Mouse (Mus musculus) cortical plate, adult 2 months (tissue): ENCODE measurements at regions not wholly inside any gene's neighbourhood (a gene's known extent, or its start where the extent isn't known, plus 50 kb on each side); places are given as distances from the start of the nearest gene placed in this dataset.

Source experiments
- H3K27ac ChIP-seq: fragments of 200-500 bp; 2 replicates; pipeline ENCODE4 v1.5.1; 2012; ENCODE audit warnings: low read length, control low read depth, inconsistent platforms; ENCODE audit not compliant: insufficient read depth
- H3K4me1 ChIP-seq: fragments of 200-500 bp; 2 replicates; pipeline ENCODE4 v1.6.1; 2011; ENCODE audit warnings: low read length; ENCODE audit not compliant: control insufficient read depth, insufficient read depth
- H3K4me3 ChIP-seq: fragments of 200-500 bp; 2 replicates; pipeline ENCODE4 v1.5.1; 2011; ENCODE audit warnings: mild to moderate bottlenecking, low read length, control low read depth; ENCODE audit not compliant: insufficient read depth
- CTCF ChIP-seq: fragments of 200-500 bp; IDR thresholded peaks from 2 replicates; pipeline ENCODE4 v1.5.1; 2011; ENCODE audit warnings: mild to moderate bottlenecking, control low read depth, low read length; ENCODE audit not compliant: insufficient read depth; ENCODE audit errors: extremely low read depth
- POLR2A ChIP-seq: fragments of 200-500 bp; IDR thresholded peaks from 2 replicates; pipeline ENCODE4 v1.6.1; 2011; ENCODE audit warnings: mild to moderate bottlenecking, low read length, control low read depth; ENCODE audit not compliant: insufficient read depth; ENCODE audit errors: extremely low read depth

DNA sequence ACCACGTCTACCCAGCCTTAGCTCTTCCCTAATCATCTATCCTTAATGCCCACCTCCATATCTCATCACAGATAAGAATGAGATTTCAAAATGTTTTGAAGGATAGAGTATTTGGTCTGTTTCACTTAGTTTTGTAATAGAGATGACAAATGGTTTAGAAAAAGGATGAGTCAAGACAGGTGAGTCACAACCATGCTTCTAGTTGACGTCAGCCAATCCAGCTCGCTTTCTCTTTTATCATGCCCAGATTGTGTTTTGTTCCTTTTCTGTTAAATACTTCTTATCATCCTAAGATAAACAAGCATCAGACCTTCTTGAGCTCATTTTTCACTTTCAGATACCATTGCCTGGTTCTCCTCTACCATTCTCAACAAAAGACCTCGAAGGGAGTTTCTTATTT, 125.4 kb upstream of the Fndc3a start:
- no peak overlapping the region for H3K4me3 ChIP-seq
- no peaks in the 10 kb centered on the region for H3K4me1 ChIP-seq
- no peak overlapping the region for H3K27ac ChIP-seq
- TF ChIP-seq POLR2A (no peak), CTCF (no peak)

GRCm38 (mm10) chr14:72829261-72829660, 119.5 kb upstream of the Fndc3a start:
- Histone ChIP-seq H3K4me1 (no peaks in the 10 kb centered on the region), H3K27ac (no peak overlapping the region), H3K4me3 (no peak overlapping the region)
- TF ChIP-seq CTCF (no peak), POLR2A (no peak)

- Histone ChIP-seq H3K27ac (no peak overlapping the region), H3K4me3 (no peak overlapping the region), H3K4me1 (peaks cover 1% of the 10 kb centered on the region)
- TF ChIP-seq CTCF (no peak), POLR2A (no peak)
These were observed 115.7 kb upstream of the Fndc3a start for GRCm38 (mm10) chr14:72825549-72825948.

- no peak overlapping the region for H3K4me3 ChIP-seq
- TF ChIP-seq CTCF (no peak), POLR2A (no peak)
These were observed 112.4 kb upstream of the Fndc3a start for GRCm38 (mm10) chr14:72822231-72822615.

DNA sequence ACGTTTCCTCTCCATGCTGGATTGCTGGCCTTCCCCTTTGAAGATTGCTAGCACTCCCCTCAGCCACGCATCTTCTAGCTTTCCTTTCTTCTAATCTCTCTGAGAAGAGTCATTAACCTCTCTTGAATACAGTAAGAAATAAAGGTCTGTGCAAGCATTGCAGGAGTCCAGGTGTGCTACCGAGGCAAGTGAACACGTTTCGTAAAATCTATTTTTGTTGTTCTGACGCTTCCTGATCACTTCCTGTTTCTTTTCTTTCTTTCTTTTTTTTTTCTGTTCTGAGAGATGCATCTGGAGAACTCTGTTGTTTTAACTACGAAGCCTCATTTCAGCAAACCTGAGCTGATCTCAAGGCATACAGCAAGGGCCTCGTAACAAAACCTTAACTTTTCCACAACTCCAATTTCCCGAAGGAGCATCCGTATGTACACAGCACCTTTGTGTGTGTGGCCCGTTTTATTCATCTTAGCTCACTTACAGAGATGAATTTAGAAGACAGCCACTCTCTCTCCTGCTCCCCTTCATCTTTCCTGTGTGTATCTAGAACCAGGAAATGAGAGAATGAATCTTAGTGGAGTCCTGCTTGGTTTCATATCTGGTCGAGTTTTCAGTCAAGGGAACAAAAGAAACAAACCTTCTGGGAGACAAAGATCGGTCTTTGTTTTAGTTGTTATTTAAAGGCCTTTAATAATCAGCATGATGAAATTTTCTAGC, 111.9 kb upstream of the Fndc3a start:
- Histone ChIP-seq H3K27ac (no peak overlapping the region), H3K4me3 (no peak overlapping the region), H3K4me1 (peaks cover 4% of the 10 kb centered on the region)
- TF ChIP-seq POLR2A: no peak
- TF ChIP-seq CTCF: no peak

More at GRCm38 (mm10) chr14:72822231-72822615, 112.4 kb upstream of the Fndc3a start:
- Histone ChIP-seq H3K27ac (no peak overlapping the region), H3K4me1 (peaks cover 4% of the 10 kb centered on the region)

DNA sequence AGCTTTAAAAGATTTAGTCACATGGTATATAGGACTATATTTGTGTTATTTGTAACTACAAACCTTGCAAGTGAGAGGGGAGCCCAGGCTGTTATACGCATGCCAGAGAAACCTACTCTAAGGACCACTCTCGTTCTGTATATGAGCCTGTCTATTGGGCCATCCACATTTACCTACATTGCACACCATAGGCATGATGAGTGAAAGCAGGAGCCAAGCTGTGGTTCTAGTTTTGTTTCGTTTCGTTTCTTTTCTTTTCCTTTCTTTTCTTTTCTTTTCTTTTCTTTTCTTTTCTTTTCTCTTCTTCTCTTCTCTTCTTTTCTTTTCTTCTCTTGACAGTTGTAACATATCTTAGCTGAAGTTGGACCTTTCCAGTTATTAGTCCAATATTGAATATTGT, 109.2 kb upstream of the Fndc3a start:
- Histone ChIP-seq H3K27ac (no peak overlapping the region), H3K4me1 (peaks cover 4% of the 10 kb centered on the region), H3K4me3 (no peak overlapping the region)
- no peak for TF ChIP-seq POLR2A
- no peak for TF ChIP-seq CTCF

DNA sequence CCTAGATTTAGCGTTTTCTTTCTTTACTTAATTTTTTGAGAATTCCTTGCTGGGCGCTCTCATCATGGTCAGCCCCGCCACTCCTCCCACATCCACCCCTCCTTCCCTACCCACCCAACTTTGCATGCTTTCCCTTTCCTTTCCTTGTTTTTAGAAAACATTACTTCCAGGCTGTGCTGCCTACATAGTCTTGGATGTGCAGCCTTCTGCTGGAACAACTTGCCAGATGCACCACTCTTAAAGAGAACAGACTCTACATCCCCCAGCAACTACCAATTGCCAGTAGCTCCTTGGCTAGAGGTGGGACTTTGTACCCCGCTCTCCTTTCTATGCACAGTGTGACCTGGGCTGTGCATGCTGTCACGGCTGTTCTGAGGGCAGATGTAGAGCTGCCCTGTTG, 108.0 kb upstream of the Fndc3a start:
- Histone ChIP-seq H3K4me3 (0 out of 2 replicates have a peak overlapping the region, but pooled peaks have one; percentile 33), H3K4me1 (peaks cover 4% of the 10 kb centered on the region), H3K27ac (no peak overlapping the region)
- TF ChIP-seq POLR2A (no peak), CTCF (no peak)

DNA sequence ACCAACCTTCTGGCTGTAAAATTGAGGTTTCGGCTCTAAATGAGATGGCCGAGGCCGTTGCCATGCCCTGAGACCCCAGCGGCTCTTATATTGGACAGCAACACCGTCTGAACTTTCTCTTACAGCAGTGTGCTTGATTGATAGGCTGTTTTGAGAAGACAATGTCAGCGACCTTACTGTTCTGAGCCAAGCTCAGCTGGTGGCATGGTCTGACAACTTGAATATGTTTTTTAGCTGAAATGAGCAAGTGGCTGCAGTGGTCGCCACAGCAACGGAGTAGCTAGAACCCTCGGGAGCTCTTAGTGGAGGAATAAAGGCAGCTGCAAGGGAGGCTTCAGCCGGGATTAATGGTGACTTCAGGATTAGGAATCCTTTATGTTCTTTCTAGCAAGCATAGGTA, 107.0 kb upstream of the Fndc3a start:
- no peak for TF ChIP-seq POLR2A
- TF ChIP-seq CTCF: no peak
- Histone ChIP-seq H3K4me3 (no peak overlapping the region), H3K27ac (no peak overlapping the region), H3K4me1 (peaks cover 3% of the 10 kb centered on the region)

DNA sequence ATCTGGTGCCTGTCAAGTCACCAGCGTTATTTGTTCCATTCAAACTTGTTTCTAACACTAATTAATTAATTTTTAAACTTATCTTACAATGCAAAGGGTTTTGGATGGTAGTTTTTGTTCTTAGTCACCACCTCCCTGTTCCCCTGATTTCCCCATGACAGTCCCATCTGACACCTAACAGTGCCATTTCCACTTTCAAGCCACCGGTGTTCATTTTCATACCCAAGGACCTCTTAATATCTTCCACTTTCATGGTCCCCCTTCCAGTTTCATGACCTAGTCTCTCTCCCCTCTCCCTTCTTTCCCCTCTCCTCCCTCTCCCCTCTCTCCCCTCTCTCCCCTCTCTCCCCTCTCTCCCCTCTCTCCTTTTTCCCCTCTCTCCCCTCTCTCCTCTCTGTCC, 99.3 kb upstream of the Fndc3a start:
- no peaks in the 10 kb centered on the region for H3K4me1 ChIP-seq
- no peak overlapping the region for H3K4me3 ChIP-seq
- TF ChIP-seq POLR2A (no peak), CTCF (no peak)
- no peak overlapping the region for H3K27ac ChIP-seq

- H3K4me1 ChIP-seq: no peaks in the 10 kb centered on the region
- no peak for TF ChIP-seq POLR2A
- no peak for TF ChIP-seq CTCF
- no peak overlapping the region for H3K4me3 ChIP-seq
- H3K27ac ChIP-seq: no peak overlapping the region
These were observed 98.1 kb upstream of the Fndc3a start for GRCm38 (mm10) chr14:72807947-72808346.

GRCm38 (mm10) chr14:72807286-72807685, 97.5 kb upstream of the Fndc3a start:
- Histone ChIP-seq H3K27ac (no peak overlapping the region), H3K4me1 (no peaks in the 10 kb centered on the region), H3K4me3 (no peak overlapping the region)
- TF ChIP-seq CTCF: no peak
- no peak for TF ChIP-seq POLR2A
